Mouse (Mus musculus) layer of hippocampus, postnatal 14 days (tissue): ENCODE measurements at regions not wholly inside any gene's neighbourhood (a gene's known extent, or its start where the extent isn't known, plus 50 kb on each side); places are given as distances from the start of the nearest gene placed in this dataset.
"Not testable (repeated sequence)": the region's sequence is repeated elsewhere in the genome, so short reads cannot be mapped to it uniquely, and the experiment has no call there.

Experiments
- DNase-seq, 2 experiments: peaks; one replicate each; pipeline ENCODE4 v3.0.0; 2021 to 2022; ENCODE audit warnings: low spot score in 2 of 2, mixed read lengths in 1 of 2

DNA sequence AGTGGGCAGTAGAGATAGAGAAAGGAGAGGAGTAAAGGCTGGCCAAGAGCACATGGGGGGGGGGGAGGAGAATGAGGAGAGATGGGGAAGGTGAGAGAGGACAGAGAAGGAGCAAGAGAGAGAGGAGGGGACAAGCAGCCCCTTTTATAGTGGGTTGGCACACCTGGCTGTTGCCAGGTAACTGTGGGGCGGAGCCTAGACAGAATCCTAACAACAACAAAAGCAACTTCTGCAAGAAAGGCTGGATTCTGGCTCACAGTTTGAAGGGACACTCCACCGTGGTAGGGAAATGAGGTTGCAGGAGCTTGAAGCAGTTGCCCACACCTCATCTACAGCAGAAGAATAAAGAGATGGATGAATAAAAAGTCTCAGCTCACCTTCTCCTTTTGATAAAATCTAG, 115.1 kb upstream of the Rhobtb1 start:
- DNase-seq = no peak

DNA sequence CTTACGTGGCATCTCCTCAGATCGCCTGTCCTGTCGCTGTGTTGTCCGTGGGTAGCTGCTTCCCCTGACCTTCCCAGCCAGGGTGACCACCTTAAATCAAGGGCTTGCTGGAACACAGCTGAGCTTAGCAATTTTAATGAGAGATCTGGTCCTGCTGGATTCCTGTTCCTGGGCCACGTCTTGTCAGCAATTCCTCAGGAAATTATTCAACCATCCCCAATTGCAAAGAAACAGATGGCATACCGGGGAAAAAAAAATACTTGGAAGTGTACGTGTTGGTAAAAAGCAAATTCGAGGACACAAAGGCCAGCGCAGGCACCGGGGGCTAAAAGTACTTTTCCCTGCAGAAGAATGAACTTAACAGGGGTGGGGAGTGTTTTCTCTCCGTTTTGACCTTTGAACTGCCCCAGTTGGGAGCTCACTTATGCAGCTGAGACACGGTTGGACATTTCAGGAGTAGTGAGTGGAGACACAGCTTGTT, 107.0 kb upstream of the Rhobtb1 start:
- no peak for DNase-seq

DNA sequence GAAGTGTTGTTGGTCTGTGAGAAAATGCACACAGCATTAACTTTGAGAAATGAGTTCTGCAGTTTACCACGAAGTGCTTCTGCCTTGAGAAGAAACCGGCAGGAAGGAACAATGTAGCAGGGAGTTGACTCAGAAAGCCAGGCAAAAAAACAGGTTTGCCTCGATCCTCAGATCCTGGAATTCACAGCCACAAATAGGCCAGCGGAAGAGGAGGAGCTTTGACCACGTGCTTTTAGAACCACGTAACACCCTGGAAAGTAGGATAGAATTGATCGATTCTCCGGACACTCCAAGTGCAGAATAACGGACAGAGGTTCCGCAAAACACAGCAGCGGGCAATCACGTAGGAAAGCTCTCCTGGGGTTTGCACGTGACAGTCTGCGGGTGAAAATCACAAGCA, 106.0 kb upstream of the Rhobtb1 start:
- DNase-seq = no peak

DNA sequence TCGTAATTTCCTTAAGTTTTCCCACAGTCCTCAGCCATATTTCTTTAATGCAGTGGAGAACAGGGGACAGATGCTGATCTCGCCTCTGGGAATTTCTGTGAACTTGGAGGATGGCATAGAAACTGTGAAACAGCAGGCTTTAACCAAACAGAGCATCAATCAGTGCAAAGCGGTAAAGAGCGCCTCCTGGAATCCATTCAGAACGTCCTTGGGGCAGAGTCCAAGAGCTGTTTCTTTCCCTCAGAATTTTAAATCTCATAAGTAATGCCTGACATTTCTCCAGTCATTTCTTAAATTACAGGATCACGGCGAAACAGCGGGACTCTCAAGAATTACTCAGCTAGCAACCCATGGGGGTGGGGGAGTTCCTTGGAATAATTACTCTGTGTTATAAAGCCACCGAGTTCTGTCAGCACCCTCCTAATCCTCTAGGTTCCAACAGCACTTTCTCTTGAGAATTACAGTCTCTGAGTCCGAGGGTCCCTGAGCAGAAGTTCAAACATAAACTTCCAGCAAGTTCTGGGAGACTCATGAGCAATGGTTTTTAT, 105.2 kb upstream of the Rhobtb1 start:
- DNase-seq = no peak

DNA sequence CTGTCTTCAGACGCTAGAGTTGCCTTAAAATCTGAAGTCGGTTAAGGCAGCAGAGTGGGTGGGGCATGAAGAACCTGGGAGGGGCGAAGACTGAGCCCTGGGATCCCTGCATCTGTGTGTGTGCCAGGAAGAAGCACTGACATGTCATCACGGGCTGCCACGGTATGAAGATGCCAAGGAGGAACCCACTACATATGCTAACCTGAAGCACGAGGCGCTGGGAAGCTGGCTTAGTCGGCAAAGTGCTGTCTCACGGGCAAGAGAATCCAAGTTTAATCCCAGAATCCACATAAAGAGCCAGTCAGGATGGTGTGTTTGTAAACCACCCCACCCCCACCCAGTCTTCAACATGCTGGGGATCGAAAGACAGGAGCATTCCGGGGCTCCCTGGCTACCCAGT, 73.2 kb upstream of the Rhobtb1 start:
- DNase-seq = no peak

DNA sequence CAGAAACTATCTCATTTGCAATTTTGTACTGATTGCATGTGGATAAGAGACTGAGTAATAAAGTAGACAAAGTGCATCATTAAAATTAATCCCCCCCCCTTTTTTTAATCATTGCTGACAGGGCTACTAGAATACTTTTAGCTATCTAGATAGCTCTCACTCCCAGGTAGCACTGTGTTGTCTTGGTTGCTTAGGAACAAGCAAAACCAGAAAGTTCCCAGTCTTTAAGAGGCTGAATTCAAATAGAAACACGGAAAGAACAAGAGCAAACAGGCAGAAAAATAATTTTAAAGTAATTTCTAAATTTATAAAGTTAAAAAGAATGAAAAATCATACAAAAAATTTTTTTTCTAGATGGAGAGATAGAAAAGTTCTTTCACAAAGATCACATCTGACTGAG, 65.0 kb upstream of the Rhobtb1 start:
- no peak for DNase-seq

DNA sequence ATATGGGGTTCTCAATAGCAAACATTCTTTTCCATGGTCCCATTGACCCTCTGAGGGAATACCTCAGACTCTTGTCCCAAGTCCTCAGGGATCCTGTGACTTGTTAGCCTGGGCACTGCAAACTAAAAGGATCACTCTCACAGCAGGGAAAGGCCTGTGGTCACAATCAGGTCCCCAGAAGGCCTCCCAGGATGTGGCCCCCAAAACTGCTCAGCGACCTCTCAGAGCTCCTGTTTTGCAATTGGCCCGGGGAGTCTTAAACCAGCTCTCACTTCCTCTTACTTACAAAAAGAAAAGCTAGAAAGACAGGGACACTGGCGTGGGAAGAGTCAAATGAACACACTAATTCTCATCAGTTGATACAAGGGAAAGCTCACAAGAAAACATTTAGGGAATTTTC, 59.4 kb upstream of the Rhobtb1 start:
- DNase-seq = no peak

DNA sequence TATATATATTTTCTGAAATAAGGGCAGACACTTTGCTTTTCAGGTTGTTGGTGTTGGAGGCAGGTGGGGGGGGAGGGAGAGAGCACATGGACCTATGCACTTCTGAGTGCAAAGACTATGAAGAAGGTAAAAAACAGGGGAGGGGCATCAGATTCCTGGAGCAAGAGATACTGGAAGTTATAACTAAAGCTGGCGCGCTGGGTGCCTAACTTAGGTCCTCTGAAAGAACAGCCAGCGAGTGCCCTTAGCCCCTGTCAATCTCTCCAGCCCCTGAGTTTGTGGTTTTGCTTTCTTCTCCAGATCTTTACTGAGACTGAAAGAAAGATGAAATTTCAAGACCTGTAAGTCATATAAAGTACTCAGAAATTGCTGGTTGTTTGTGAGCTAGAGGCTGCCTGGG, 51.2 kb upstream of the Rhobtb1 start:
- DNase-seq = no peak

DNA sequence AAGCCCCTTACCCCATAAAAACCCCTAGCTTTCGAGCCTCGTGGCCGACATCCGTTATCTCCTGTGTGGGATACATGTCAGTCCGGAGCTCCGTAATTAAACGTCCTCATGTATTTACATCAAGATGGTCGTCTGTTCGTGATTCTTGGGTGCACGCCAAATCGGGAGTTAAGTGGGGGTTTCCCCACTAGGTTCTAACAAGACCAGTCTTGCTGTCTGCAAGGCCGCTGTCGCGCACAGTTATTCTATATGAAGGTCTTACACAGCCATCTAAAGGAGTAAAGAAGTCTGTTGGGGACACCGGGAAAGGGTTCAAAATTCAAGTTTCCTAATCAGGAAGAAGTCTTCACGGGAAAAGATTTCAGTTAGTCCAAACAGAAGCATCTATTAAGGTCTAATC, 50.5 kb upstream of the Rhobtb1 start:
- not testable (repeated sequence) for DNase-seq
